Mouse (Mus musculus) kidney, adult 2 months (tissue): ENCODE data around the gene Dnhd1. TPM values are rescaled to one million over a fixed set of nuclear protein-coding genes. Genes with fewer than 3 reads are reported as not detected.

Experiments used
- DNase-seq: peaks from one replicate; pipeline ENCODE4 v3.0.0; 2021
- H3K27ac ChIP-seq: fragments of 200-500 bp; 2 replicates; pipeline ENCODE4 v1.5.1; 2012; ENCODE audit warnings: low read depth, low read length, control low read depth, inconsistent platforms; ENCODE audit not compliant: insufficient read depth
- H3K27me3 ChIP-seq: fragments of 200-500 bp; replicated peaks from 2 replicates; pipeline ENCODE4 v1.6.1; 2012; ENCODE audit warnings: mild to moderate bottlenecking, moderate library complexity, low read length, inconsistent platforms; ENCODE audit not compliant: control insufficient read depth, insufficient read depth
- H3K36me3 ChIP-seq: fragments of 200-500 bp; 2 replicates; pipeline ENCODE4 v1.6.1; 2012; ENCODE audit warnings: mild to moderate bottlenecking, moderate library complexity, low read length, inconsistent platforms; ENCODE audit not compliant: control insufficient read depth, insufficient read depth
- H3K4me1 ChIP-seq: fragments of 200-500 bp; 2 replicates; pipeline ENCODE4 v1.6.1; 2011; ENCODE audit warnings: low read length; ENCODE audit not compliant: control insufficient read depth, insufficient read depth
- H3K4me3 ChIP-seq: fragments of 200-500 bp; 2 replicates; pipeline ENCODE4 v1.5.1; 2011; ENCODE audit warnings: mild to moderate bottlenecking, low read depth, low read length, control low read depth; ENCODE audit not compliant: insufficient read depth
- CTCF ChIP-seq: fragments of 200-500 bp; conservative IDR thresholded peaks from 2 replicates; pipeline ENCODE4 v1.5.1; 2011; ENCODE audit warnings: low read depth, mild to moderate bottlenecking, control low read depth, low read length, moderate library complexity, mixed read lengths; ENCODE audit not compliant: insufficient read depth, insufficient read length
- POLR2A ChIP-seq: fragments of 200-500 bp; IDR thresholded peaks from one replicate; pipeline ENCODE4 v1.6.1; 2011; ENCODE audit warnings: low read depth, low read length, control low read depth
- WGBS: fragments of 180-500 bp; shearing (Covaris S2); methylation state at CpG from one replicate; pipeline ENCODE4 v1.1.7; 2018; 5-methylcytosine and 5-hydroxymethylcytosine counted together
- polyA plus RNA-seq: library from polyadenylated mRNA; depleted of rRNA; stranded (reverse); fragments of >200 nt; gene quantifications from 2 replicates; pipeline ENCODE4 v1.2.3, GENCODE M21; 2012; rRNA removed

The Dnhd1 gene
- polyA plus RNA-seq, result 2.3 and 2.8 TPM in 2 replicates

GRCm38 (mm10) chr7:105650639-105651435 is at the start of gene Dnhd1:
Dnhd1 (plus strand) TSS chr7:105650827.
- no peaks in the 10 kb centered on the region for H3K36me3 ChIP-seq
- no peaks in the 10 kb centered on the region for H3K27me3 ChIP-seq
- 1% methylated on average over 17 of the region's 17 CpGs for WGBS
- H3K4me1 ChIP-seq, result peaks cover 4% of the 10 kb centered on the region; the same call in 1 of the 2 replicates
- peak; percentile 94 for DNase-seq
- H3K4me3 ChIP-seq, result peak within 1 kb of the TSS; percentile 61
- H3K27ac ChIP-seq, result peak within 1 kb of the TSS; percentile 22; the same call in 1 of the 2 replicates
- TF ChIP-seq CTCF (peak; percentile 72), POLR2A (peak; percentile 28)

GRCm38 (mm10) chr7:105602860-105603623 is 47.6 kb upstream of the Dnhd1 start:
- 15% methylated on average over 9 of the region's 9 CpGs for WGBS
- Histone ChIP-seq H3K27me3 (no peaks in the 10 kb centered on the region), H3K4me3 (no peak overlapping the region), H3K27ac (peak overlapping the region; percentile 13; the same call in 1 of the 2 replicates), H3K36me3 (no peaks in the 10 kb centered on the region), H3K4me1 (no peaks in the 10 kb centered on the region; the same call in 1 of the 2 replicates)
- TF ChIP-seq POLR2A, result no peak
- TF ChIP-seq CTCF, result peak; percentile 96
- DNase-seq, result peak; percentile 96

GRCm38 (mm10) chr7:105608467-105608866 is 42.2 kb upstream of the Dnhd1 start:
- no peak overlapping the region for H3K4me3 ChIP-seq
- no peak for DNase-seq

DNA sequence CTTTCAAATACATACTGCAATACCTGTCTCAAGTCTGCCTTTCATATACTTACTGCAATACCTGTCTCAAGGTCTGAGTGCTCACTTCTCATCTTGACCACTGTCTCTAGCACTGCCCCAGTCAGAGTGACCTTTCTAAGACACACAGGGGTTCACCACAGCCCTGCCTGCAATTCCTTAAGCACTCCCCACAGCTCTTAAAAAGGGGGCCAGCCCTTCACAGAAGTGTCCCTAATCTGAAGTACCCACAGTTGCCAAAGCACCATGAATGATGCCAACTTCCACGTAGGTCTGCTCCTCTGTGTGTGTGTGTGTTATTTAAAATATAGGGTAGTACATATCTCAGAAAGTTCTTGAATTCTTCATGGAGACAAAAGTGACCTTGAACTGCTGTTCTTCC is 38.9 kb upstream of the Dnhd1 start:
- H3K4me3 ChIP-seq, result no peak overlapping the region
- H3K27ac ChIP-seq, result no peak overlapping the region
- H3K4me1 ChIP-seq, result no peaks in the 10 kb centered on the region
- no peaks in the 10 kb centered on the region; the same call in none of the 2 replicates for H3K36me3 ChIP-seq
- whole genome bisulfite sequencing, result 97% methylated on average over 1 of the region's 1 CpGs
- no peaks in the 10 kb centered on the region for H3K27me3 ChIP-seq
- TF ChIP-seq CTCF (no peak), POLR2A (no peak)
- no peak for DNase-seq

More at GRCm38 (mm10) chr7:105608467-105608866, 42.2 kb upstream of the Dnhd1 start:
- H3K27me3 ChIP-seq, result no peaks in the 10 kb centered on the region
- 85% methylated on average over 3 of the region's 3 CpGs for WGBS
- no peak overlapping the region for H3K27ac ChIP-seq
- H3K4me1 ChIP-seq, result no peaks in the 10 kb centered on the region
- H3K36me3 ChIP-seq, result no peaks in the 10 kb centered on the region; the same call in none of the 2 replicates
- TF ChIP-seq CTCF, result no peak
- no peak for TF ChIP-seq POLR2A

- Histone ChIP-seq H3K27me3 (no peaks in the 10 kb centered on the region), H3K36me3 (no peaks in the 10 kb centered on the region; the same call in none of the 2 replicates), H3K27ac (no peak overlapping the region), H3K4me3 (no peak overlapping the region), H3K4me1 (no peaks in the 10 kb centered on the region)
- WGBS, result 78% methylated on average over 1 of the region's 1 CpGs
- DNase-seq, result peak; percentile 70
- TF ChIP-seq CTCF (no peak), POLR2A (no peak)
These were observed 36.2 kb upstream of the Dnhd1 start for GRCm38 (mm10) chr7:105614400-105614799.

DNA sequence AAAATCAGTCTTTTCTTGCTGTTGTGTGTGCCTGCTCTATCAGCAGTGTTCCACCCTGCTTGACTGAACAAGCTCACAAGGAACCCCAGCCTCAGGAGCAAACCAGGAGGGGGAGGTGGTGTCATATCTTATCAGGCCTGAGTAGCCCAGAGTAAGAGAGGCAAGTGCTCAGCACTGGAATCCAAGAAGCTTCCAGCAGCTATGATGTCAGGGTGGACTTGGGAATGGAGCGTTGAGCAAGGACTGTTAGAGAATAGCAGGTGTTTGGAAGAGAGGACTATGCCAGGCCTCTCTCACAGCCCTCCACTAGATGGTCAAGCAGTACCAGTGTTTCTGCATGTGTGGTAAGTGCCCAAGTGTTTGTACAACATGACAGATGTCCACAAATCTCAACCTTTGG is 34.9 kb upstream of the Dnhd1 start:
- 0 out of 2 replicates have a peak, but pooled peaks cover 4% of the 10 kb centered on the region for H3K4me1 ChIP-seq
- H3K36me3 ChIP-seq, result no peaks in the 10 kb centered on the region; the same call in none of the 2 replicates
- WGBS, result 61% methylated on average over 1 of the region's 1 CpGs
- DNase-seq, result no peak
- H3K27me3 ChIP-seq, result no peaks in the 10 kb centered on the region
- H3K4me3 ChIP-seq, result no peak overlapping the region
- no peak overlapping the region for H3K27ac ChIP-seq
- no peak for TF ChIP-seq CTCF
- TF ChIP-seq POLR2A, result no peak

- H3K4me3 ChIP-seq, result no peak overlapping the region
- H3K36me3 ChIP-seq, result no peaks in the 10 kb centered on the region; the same call in none of the 2 replicates
- 66% methylated on average over 6 of the region's 6 CpGs for WGBS
- H3K27ac ChIP-seq, result no peak overlapping the region
- DNase-seq, result peak; percentile 37
- H3K27me3 ChIP-seq, result no peaks in the 10 kb centered on the region
- 0 out of 2 replicates have a peak, but pooled peaks cover 4% of the 10 kb centered on the region for H3K4me1 ChIP-seq
- no peak for TF ChIP-seq CTCF
- TF ChIP-seq POLR2A, result no peak
These were observed 34.1 kb upstream of the Dnhd1 start for GRCm38 (mm10) chr7:105616561-105616960.
